Mouse (Mus musculus): Measurements from ENCODE around the gene S100a8.

The S100a8 gene

DNA sequence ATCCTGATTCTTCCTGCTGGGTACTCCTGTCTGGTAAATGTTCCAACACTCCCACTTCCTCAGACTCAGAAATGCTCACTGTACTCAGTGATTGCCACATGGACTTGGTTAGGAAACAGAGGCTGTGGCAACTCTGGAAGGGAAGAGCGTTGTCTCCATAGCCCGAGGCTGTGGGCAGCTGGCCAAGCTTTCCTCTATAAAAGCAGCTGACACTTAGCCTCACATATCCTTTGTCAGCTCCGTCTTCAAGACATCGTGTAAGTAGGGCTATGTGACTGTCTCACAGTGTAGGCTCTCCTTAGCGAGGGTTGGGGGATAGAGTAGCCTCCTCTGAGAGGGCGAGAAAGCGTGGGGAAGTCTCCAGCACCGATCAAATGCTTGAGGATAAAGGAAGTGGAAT is at the start of gene S100a8:
TSS of gene S100a8 (plus strand) at position 133 of the 400 bp plus-strand sequence.
- no peak for DNase-seq (ENCODE audit: low spot score)

DNA sequence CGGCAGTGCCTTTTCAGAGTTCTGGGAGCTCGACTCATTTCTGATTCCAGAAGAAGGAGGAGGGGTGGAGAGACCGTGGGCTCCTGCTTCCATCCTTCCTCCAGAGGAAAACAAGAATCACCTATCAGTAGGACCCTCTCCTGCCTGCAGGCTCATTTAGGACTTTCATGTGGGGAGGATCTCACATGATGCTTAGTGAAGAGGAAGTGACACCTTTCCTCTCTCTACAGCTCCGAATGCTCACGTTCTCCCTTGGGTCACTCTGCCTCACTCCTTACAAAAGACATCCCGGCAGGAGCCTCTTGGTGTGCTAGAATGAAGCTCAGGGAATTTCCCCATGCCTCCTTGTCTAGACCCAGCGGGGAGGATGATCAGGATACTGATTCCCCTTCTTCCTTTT is 47.2 kb upstream of the S100a8 start:
- no peak for DNase-seq (ENCODE audit: low spot score)

DNA sequence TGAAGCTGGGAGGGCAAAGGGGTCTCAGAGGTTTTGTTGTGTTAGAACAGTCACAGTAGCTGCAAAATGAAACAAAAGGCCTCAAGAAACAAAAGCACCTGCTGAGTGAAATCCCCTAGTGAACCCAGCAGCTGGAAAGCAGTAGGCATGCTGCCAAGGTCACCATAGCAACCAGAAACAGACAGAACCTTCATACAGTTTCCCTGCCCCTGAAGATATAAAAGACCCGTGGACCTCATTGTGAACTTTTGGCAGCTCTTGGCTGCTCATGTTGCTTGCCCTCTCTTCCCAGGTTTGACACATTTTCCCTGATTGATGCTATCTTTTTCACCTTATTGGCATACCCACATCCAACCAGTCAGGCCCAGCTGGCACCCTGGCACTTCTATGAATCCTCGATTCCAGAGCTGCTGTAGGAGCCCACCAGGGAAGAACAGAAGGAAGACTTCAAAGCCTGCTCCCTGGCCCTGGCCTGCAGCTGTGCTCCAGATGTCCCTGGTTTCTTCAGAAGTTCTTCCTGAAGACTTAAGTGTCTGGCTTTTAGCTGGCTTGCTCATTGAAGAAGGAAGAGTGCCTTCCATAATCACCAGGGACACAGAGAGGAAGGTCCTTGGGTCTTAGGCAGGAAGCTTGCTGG is 45.2 kb upstream of the S100a8 start:
- peak; percentile 58 for DNase-seq (ENCODE audit: low spot score)

DNA sequence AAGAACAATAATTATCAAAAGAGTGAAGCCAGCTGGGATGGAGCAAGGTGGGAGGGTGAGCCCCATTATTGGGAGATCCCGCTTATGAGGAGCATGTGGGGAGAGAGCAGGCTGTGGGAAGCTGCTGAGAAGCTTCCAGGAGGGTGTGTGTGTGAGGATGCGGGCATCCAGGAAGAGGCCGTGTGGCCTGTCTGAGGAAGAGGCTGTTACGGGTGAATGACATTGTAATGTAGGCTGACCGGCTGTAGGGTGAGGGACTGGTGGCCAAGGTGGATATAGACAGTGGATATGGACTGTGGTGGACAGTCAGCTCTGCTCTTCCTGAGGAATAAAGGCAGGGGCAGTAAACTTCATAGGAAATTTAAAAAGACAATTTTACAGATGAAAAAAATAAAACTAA is 43.3 kb upstream of the S100a8 start:
- no peak for DNase-seq (ENCODE audit: low spot score)

DNA sequence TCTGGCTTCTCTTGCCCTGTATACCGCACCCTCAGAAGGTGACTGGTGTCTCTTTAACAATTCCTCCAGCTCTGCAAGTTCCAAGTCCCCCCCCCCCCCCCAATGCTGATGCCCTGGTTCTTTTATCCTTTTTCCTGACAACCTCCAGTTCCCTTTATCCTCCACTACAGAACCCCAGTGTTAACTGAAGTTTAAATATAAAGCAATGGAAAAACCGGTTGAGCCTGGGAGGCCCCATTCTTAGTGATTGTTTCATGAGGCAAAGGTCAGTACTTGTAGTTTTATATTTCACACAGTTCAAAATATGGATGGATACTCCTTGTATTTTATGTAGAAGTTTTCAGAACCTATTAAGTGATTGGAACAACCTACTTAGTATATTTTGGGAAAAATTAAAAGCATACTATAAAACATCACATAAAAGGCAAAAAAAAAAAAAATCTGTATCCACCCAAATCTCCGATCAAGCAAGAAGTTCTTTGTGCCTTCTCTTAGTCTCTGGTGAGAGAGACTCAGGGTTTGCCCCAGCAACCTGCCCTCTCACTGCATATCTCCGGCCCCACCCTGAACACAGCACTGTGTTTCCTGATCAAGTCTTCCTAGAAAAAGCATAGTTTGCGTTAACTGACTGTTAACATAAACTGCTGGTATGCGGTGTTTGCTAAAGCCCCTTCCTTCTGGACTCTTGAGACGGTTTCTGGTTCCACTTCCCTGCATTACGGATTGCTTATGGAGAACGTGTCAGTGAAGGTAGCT is 42.3 kb upstream of the S100a8 start:
- DNase-seq (ENCODE audit: low spot score): no peak

DNA sequence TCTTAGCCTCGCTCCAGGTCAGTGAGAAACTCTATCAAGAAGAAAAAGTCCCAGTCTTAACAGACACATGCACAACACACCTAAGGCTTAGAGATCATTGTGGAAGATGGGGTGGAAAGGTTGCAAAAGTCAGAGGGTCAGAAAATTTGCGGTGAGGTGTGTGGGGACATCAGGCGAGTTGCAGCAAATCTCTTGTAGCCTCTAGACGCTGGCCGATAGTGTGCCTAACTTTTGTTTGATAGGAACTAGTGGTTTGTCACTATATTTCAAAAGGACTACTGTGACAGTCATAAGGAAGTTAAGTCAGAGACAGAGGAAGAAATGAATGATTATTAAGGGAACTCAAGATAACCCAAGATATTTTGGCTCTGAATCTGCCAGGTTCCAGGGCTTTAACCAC is 41.4 kb upstream of the S100a8 start:
- no peak for DNase-seq (ENCODE audit: low spot score)

DNA sequence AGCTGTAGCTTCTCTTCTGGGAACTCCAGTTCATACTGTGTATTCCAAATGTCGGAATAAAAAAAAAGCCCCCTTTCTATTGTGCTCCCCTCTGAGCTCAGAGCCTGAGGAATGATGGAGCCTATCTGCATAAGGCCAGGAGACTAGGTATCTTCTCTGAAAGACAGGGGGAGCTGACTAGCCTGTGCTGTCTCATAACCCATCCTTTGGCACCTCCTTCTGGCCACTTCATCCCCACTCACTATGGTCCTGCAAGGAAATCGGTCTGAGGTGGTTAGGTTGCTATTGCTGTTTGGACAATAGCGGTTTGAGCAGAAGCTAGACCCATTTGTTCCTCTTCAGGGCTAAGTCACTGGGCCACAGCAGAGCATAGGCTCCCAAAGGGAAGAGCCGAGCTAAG is 41.0 kb upstream of the S100a8 start:
- DNase-seq (ENCODE audit: low spot score): no peak

DNA sequence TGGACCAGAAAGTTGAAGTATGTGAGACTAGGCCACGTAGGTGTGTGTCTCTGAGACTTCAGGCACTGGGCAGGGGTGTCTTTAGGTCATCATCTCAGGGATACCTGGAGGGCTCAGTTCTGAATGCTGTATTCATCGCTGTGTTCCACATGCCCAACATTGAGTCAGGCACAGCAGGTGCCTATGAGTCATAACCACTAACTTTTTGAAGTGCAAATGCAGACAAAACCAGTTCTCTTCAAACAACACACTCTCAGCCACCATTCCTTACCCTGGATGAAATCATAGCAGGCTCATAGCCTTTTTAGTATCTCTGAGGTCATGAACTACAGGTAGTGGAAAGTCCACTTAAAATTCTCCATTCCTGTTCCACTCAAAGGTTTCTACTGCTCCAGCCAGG is 39.5 kb upstream of the S100a8 start:
- DNase-seq (ENCODE audit: low spot score): no peak

DNA sequence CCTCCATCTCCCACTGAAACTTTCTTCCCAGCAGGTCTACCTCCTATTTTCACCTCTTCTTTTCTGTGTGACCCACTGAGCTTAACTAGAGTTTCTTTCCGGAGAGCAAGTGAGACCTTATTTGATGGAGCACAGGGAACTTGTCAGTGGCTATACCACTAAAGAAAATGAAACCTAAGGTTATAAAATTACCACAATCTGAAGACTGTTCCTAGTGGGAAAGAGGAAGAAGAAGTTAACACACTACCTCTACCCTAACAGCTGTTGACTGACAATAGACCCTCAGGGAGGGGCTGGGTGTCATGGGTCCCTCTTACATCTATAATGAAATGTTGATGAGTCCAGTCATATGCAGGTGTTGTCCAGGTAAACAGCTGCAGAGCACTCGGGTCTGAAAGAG is 36.8 kb upstream of the S100a8 start:
- no peak for DNase-seq (ENCODE audit: low spot score)

DNA sequence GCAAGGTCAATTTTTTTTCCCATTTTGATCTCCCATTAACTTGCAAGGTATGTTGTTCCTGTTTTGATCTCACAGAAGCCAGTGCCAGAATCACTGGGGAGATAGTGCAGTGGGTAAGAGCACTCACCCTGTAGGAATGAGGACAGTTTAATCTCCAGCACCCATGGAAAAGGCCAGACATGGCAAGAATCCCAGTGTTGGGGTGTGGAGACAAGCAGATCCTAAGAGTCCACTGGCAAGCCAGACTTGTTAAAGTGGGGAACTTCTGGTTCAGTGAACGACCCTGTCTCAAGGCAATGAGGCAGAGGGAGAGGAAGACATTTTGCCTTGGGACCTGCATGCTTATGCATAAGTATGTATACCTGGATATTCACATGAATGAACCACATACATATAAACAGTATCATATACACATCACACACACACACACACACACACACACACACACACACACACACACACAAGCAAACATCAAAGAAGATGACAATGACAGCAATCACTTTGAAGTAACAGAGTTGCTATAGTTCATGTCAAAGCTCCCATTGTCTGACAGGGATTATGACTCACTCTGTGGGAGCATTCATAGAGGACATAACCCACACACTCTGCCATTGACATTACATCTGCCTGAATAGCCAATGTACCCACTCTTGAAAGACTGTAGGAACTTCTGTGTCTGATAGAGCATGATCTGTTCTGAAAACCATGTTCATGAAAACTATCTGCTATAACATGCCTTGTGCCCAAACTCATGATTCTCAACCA is 30.1 kb upstream of the S100a8 start:
- DNase-seq (ENCODE audit: low spot score): no peak

DNA sequence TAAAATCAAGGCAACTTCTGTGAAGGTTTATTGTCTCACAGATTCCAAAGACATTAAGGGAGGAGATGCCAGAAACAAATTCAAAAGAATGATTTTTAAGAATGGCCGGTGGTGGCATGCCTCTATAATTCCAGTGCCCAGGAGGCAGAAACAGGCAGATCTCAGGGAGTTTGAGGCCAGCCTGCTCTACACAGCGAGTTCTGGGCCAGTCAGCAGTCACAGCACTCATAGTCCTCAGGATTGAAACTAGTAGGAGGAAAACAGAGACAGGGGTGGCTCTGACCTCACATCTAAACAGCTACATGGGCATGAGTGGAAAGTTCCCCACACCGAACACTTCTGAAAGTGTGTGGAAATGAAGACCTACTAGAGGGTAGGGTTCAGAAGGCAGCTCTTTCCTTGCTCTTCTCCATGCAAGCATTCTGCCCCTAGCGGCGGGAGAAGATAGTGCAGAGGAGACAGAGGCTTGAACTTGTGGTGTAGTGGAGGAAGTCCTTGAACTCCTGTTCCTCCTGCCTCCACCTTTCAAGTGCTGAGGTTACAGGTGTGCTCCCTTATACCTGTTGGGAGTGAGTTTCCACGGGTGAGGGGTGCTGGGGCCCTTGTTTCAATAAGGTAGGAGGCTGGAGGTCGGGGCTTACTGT is 29.1 kb upstream of the S100a8 start:
- no peak for DNase-seq (ENCODE audit: low spot score)

DNA sequence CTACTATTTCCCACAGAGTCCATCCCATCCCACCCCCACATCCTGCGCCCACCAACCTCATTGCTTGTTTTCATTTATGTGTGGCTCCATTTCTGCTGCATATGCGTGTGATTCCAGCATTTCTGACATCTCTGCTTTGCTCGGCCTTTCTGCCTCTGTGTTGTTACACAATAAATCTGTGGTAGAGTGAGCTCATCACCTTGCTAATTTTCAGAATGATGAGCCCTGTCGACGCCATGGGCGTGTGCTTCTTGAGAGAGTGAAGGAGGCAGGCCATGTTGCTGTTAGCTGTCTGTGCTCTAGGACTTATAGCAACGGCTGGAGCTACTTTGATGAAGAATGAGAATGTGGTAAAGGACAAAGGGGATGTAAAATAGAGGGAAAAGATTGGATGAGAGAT is 27.8 kb upstream of the S100a8 start:
- no peak for DNase-seq (ENCODE audit: low spot score)

DNA sequence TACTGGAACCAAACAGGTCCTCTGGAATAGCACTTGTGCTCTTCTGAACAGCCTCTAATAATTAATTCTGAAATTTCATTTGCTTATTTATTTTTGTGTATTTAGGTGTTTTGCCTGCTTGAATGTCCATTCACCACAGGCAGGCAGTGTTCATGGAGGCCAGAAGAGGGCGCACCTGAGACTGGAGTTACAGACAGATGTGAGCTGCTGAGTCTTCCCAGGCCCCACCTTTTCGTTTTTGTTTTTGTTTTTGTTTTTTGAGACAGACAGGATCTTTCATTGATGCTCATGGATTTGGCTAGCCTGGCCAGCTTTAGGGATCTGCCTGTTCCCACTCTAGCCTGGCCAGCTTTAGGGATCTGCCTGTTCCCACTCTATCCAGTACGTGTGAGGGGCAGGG is 24.6 kb upstream of the S100a8 start:
- peak; percentile 48 for DNase-seq (ENCODE audit: low spot score)

DNA sequence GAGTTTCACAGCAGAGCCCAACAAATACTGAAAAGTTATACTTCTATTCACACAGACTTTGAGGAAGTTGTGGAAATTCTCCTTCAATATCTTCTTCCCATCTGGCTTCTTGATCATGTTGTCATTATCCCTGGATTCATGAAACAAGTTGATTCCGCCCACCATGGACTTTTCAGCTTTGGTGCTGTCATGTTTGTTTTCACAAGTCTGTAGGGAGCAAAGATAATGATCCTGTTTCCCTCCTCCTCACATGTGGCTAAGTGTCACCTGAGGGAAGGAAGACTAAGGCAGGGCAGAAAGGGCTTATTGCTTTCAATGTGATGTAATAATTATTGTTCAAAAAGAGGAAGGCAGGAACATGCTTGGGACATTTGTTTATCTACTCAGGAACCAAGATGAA is 21.5 kb upstream of the S100a8 start:
- DNase-seq (ENCODE audit: low spot score): no peak

DNA sequence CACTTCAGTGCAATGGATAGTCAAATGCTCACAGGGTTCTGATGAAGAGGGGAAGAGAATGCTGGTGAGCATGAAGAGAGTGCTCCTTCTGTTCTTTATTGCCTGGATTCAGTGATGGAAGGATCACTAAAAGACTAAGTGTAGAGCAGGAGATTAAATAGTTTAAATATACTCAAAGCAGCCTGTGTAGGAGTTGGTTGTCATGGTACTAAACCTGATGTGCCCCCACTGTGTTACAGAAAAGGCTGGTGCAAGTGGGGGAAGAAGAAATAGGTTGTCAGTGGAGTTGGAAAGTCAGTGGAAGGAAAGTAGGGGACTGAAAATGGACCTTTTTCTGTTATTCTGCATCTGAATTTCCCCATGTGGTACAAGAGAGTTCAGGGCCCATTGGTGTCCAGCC is 19.8 kb upstream of the S100a8 start:
- DNase-seq (ENCODE audit: low spot score): no peak

DNA sequence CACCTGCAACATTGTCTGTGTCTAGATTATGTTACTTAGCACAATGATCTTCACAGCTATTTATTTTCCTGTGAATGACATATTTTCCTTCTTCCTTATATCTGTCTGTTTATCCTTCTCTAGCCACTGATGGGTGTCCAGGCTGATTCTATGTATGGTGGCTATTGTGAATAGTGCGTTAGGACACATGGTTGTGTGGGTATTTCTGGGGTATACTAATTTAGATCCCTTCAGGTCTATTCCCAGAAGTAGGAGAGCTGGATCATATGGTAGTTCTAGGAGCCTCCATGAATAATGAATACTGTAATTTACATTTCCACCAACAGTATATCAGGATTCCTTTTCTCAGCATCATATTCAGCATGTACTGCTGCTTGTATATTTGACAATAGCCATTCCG is 18.9 kb upstream of the S100a8 start:
- no peak for DNase-seq (ENCODE audit: low spot score)

DNA sequence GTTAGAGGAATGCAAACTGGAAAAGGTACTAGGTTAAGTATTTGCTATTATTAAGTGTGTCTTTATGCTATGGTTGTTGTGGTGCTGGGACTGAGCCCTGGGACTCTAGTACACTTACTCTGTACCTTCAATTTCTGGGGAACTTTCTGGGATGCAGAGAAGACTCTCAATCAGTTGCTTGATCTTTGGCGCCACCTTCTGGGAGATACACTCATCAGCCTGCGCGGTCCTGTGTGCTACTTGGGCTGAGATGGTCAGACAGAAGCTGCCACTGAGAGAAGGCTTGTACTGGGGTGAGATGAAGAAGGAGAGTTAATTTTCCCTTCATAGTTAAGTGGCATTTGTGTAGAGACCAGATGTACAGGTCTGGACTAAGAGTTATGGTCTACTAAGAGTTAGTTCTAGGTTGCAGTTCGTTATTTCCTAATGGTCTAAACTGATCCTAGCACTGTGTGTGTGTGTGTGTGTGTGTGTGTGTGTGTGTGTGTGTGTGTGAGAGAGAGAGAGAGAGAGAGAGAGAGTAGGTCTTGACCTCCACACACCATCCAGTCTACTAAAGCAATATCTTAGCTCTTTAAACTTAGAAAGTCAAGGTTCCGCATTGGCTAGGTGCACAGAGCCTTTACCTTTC is 15.8 kb upstream of the S100a8 start:
- DNase-seq (ENCODE audit: low spot score): peak; percentile 86

DNA sequence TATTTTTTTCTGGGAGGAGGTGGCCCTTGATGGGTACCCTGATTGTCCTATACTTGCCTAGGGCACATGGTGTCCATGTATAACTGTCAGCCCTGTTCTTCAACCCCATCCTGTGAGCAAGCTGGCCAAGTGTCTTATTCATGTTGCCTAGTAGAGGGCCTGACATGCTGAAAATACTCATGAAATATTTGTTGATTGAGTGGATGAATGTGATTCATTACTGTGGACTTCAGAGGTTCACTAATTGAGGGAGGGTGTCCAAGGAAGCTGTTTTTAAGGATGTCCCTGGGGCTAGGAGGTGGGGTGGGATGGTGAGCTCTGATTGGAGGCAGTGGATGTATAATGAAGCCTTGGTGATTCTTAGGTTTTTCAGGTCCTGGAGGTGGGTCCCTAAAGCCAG is 15.1 kb upstream of the S100a8 start, which contains the start of gene S100a7a:
TSS of gene S100a7a (plus strand) at position 301 of the 400 bp plus-strand sequence.
- no peak for DNase-seq (ENCODE audit: low spot score)

DNA sequence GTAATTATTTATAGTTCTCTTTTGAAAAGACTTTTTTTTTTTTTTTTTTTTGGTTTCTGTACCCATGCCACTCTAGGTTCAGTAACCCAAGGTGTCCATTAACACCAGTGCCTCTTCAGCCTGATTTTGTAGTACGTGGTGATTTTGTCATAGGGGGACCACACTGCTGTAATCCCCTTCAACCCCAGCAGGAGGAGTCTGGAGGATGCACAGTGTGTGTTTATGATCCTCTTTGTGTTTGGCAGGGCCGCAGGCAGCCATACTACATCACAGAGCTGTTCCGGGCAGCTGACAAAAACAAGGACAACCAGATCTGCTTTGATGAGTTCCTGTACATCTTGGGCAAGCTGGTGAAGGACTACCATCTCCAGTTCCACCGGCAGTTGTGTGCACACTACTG is 11.4 kb upstream of the S100a8 start:
- no peak for DNase-seq (ENCODE audit: low spot score)

DNA sequence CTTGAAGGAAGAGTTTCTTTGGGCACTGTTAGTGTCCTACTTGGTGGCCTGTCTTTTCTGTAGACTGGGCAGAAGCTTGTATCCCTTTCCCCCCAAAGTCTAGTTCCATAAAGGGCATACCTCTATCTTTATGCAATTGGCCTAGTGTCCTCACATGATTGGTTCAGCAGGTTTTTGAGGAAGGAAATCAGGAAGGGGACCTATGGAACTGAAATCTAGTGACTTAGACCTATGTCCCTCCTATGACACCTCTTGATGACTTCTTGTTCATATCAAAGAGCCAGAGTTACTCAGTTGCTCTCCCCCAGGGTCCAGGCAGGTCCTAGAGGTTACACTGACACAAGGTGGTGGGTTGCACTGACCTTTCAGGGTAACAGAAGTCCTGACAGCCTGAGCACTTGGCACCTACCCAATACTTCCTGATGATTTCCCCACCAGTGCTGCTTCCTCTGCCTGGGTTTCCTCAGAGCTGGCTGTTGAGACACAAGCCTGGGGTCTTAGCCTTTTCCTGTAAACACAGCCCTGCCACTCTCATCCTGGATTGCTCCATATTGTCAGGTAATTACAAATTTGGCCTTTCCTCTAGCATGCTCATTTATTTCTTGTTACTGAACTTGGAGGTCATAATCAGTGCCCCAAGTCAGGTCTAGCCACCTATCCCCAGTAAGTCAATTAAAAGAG is 9.3 kb upstream of the S100a8 start:
- no peak for DNase-seq (ENCODE audit: low spot score)

DNA sequence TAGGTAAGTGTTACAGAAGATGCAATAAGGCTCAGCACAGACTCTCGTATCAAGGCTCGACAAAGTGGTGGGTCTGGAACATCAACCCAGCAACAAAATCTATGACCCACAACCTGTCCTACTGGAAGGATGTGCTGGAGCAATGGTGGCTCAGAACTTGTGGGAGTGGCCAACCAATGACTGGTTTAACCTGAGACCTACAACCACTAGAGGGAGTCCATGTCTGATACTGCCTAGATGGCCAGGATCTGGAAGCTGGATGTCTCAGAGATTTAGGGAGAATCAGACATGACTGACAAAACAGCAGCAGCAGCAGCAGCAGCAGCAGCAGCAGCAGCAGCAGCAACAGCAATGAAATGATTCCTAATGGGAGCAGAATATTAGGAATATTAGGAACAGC is 4.6 kb upstream of the S100a8 start:
- DNase-seq (ENCODE audit: low spot score): no peak

DNA sequence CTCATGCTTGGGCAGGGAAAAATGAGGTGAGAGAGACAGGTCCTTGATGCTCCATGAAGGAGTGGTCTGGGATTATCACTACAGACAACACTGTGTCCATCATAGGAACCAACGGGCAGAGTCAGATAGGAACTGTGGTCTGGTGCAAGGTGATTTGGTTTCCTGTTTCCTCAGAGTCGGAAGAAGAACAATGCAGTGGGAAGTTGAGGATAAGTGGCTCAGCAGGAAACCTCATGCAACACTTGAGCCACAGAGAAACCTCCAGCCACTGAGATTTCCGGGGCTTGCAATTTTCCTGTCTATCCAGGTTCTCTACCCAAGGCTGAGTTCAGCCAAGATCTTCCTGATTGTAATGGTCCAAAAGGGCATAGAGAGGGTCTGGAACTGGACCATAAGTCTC is 9.9 kb downstream of the S100a8 start:
- no peak for DNase-seq (ENCODE audit: low spot score)

Data from layer of hippocampus, adult 11-12 months (tissue).